Mouse (Mus musculus): Measurements from ENCODE around the gene Tmem150a.

DNA sequence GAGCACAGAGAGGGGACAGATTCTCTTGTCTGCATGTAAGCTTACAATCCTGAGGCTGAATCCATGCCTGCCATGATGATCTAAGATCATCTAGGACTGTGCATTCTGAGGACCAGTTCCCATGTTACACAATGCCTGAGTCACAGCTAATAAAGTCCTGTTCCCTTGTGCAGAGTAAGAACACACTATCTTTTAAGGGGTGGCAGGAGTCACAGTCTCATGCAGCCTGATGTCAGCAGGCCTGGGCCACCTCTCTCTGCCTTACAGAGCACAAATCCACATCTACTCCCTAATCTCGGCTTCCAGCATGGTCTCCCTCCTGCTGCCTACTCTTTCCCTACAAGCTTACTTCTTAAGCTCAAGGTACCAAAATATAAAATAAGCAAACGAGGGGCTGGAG lies 39.9 kb upstream of the Tmem150a start:
- no peak for TF ChIP-seq CTCF (IDR thresholded peaks at IDR 0.05; ENCODE audit: borderline replicate concordance, control insufficient read depth, extremely low read depth, insufficient read depth, low read length, poor library complexity)
- TF ChIP-seq POLR2A (IDR thresholded peaks at IDR 0.05; ENCODE audit: control insufficient read depth, extremely low read depth, insufficient read depth, low read length, poor library complexity), result no peak

Measured in thymus, adult 2 months (tissue).